Mouse (Mus musculus) forebrain, embryonic 10.5 days (tissue): ENCODE measurements at regions not wholly inside any gene's neighbourhood (a gene's known extent, or its start where the extent isn't known, plus 50 kb on each side); places are given as distances from the start of the nearest gene placed in this dataset.

Experiments used
- DNase-seq: peaks from one replicate; pipeline ENCODE4 v3.0.0-alpha.2; 2017; ENCODE audit warnings: low spot score; ENCODE audit errors: extremely low spot score
- H3K27ac ChIP-seq: fragments of 300-500 bp; sonication (generic); 2 replicates; pipeline ENCODE4 v1.5.1; 2016; ENCODE audit warnings: mild to moderate bottlenecking
- H3K27me3 ChIP-seq: fragments of 300-500 bp; sonication (generic); 2 replicates; pipeline ENCODE4 v1.6.1; 2016; ENCODE audit warnings: mild to moderate bottlenecking; ENCODE audit not compliant: poor library complexity, severe bottlenecking
- H3K36me3 ChIP-seq: fragments of 300-500 bp; sonication (generic); replicated peaks from 2 replicates; pipeline ENCODE4 v1.6.1; 2016; ENCODE audit warnings: mild to moderate bottlenecking, moderate library complexity
- H3K4me1 ChIP-seq: fragments of 300-500 bp; sonication (generic); 2 replicates; pipeline ENCODE4 v1.6.1; 2016
- H3K4me3 ChIP-seq: fragments of 300-500 bp; sonication (generic); 2 replicates; pipeline ENCODE4 v1.5.1; 2016; ENCODE audit warnings: mild to moderate bottlenecking, moderate library complexity
- H3K9me3 ChIP-seq: fragments of 300-500 bp; sonication (generic); 2 replicates; pipeline ENCODE4 v1.6.1; 2016; ENCODE audit warnings: mild to moderate bottlenecking, moderate library complexity
- WGBS: fragments of 180-500 bp; shearing (Covaris S2); methylation state at CpG from one replicate; pipeline ENCODE4 v1.1.7; 2016; 5-methylcytosine and 5-hydroxymethylcytosine counted together

- no peaks in the 10 kb centered on the region for H3K36me3 ChIP-seq
- H3K27ac ChIP-seq, result no peak overlapping the region
- no peaks in the 10 kb centered on the region for H3K4me1 ChIP-seq
- no peaks in the 10 kb centered on the region for H3K27me3 ChIP-seq
- H3K4me3 ChIP-seq, result no peak overlapping the region
- no peaks in the 10 kb centered on the region for H3K9me3 ChIP-seq
- no peak for DNase-seq
Observed at GRCm38 (mm10) chr14:100570026-100570425, 285.5 kb upstream of the Klf12 start.

GRCm38 (mm10) chr14:100561884-100562283 is 277.4 kb upstream of the Klf12 start:
- Histone ChIP-seq H3K27me3 (no peaks in the 10 kb centered on the region), H3K9me3 (no peaks in the 10 kb centered on the region), H3K27ac (no peak overlapping the region), H3K4me1 (peaks cover 8% of the 10 kb centered on the region), H3K36me3 (no peaks in the 10 kb centered on the region), H3K4me3 (no peak overlapping the region)
- 80% methylated on average over 3 of the region's 3 CpGs for WGBS
- DNase-seq, result no peak

- Histone ChIP-seq H3K36me3 (no peaks in the 10 kb centered on the region), H3K9me3 (no peaks in the 10 kb centered on the region), H3K4me1 (peaks cover 8% of the 10 kb centered on the region), H3K4me3 (no peak overlapping the region), H3K27me3 (no peaks in the 10 kb centered on the region), H3K27ac (no peak overlapping the region)
- 30% methylated on average over 4 of the region's 4 CpGs for WGBS
- DNase-seq, result no peak
Observed at GRCm38 (mm10) chr14:100558378-100558777, 273.9 kb upstream of the Klf12 start.

GRCm38 (mm10) chr14:100552466-100552865 is 268.0 kb upstream of the Klf12 start:
- Histone ChIP-seq H3K4me1 (no peaks in the 10 kb centered on the region), H3K27ac (no peak overlapping the region), H3K9me3 (no peaks in the 10 kb centered on the region), H3K36me3 (no peaks in the 10 kb centered on the region), H3K4me3 (no peak overlapping the region), H3K27me3 (no peaks in the 10 kb centered on the region)
- no peak for DNase-seq
- 86% methylated on average over 2 of the region's 2 CpGs for whole genome bisulfite sequencing

GRCm38 (mm10) chr14:100550266-100550665 is 265.8 kb upstream of the Klf12 start:
- 91% methylated on average over 3 of the region's 3 CpGs for WGBS
- DNase-seq, result no peak
- no peak overlapping the region for H3K4me3 ChIP-seq
- H3K4me1 ChIP-seq, result no peaks in the 10 kb centered on the region
- no peaks in the 10 kb centered on the region for H3K27me3 ChIP-seq
- no peaks in the 10 kb centered on the region for H3K9me3 ChIP-seq
- no peaks in the 10 kb centered on the region for H3K36me3 ChIP-seq
- H3K27ac ChIP-seq, result no peak overlapping the region

GRCm38 (mm10) chr14:100530217-100530616 is 245.7 kb upstream of the Klf12 start:
- no peaks in the 10 kb centered on the region for H3K36me3 ChIP-seq
- H3K9me3 ChIP-seq, result no peaks in the 10 kb centered on the region
- H3K27me3 ChIP-seq, result no peaks in the 10 kb centered on the region
- no peak for DNase-seq
- no peak overlapping the region for H3K4me3 ChIP-seq
- 92% methylated on average over 2 of the region's 2 CpGs for WGBS
- no peak overlapping the region for H3K27ac ChIP-seq
- H3K4me1 ChIP-seq, result no peaks in the 10 kb centered on the region

GRCm38 (mm10) chr14:100529758-100530157 is 245.3 kb upstream of the Klf12 start:
- Histone ChIP-seq H3K4me1 (no peaks in the 10 kb centered on the region), H3K27ac (no peak overlapping the region), H3K36me3 (no peaks in the 10 kb centered on the region), H3K4me3 (no peak overlapping the region), H3K9me3 (no peaks in the 10 kb centered on the region), H3K27me3 (no peaks in the 10 kb centered on the region)
- WGBS, result 93% methylated on average over 1 of the region's 1 CpGs
- no peak for DNase-seq

- no peak overlapping the region for H3K27ac ChIP-seq
- peaks cover 5% of the 10 kb centered on the region for H3K4me1 ChIP-seq
- no peaks in the 10 kb centered on the region for H3K36me3 ChIP-seq
- DNase-seq, result peak; percentile 29
- 47% methylated on average over 2 of the region's 2 CpGs for WGBS
- H3K27me3 ChIP-seq, result no peaks in the 10 kb centered on the region
- no peak overlapping the region for H3K4me3 ChIP-seq
- H3K9me3 ChIP-seq, result no peaks in the 10 kb centered on the region; the same call in 1 of the 2 replicates
Observed at GRCm38 (mm10) chr14:100509396-100509795, 224.9 kb upstream of the Klf12 start.

GRCm38 (mm10) chr14:100508087-100508486 is 223.6 kb upstream of the Klf12 start:
- Histone ChIP-seq H3K9me3 (no peaks in the 10 kb centered on the region; the same call in 1 of the 2 replicates), H3K4me1 (peaks cover 5% of the 10 kb centered on the region), H3K36me3 (no peaks in the 10 kb centered on the region), H3K4me3 (no peak overlapping the region), H3K27ac (no peak overlapping the region), H3K27me3 (no peaks in the 10 kb centered on the region)
- DNase-seq, result no peak
- WGBS, result 93% methylated on average over 3 of the region's 3 CpGs

GRCm38 (mm10) chr14:100507616-100508015 is 223.1 kb upstream of the Klf12 start:
- H3K9me3 ChIP-seq, result no peaks in the 10 kb centered on the region; the same call in 1 of the 2 replicates
- H3K4me1 ChIP-seq, result peaks cover 5% of the 10 kb centered on the region
- no peaks in the 10 kb centered on the region for H3K36me3 ChIP-seq
- no peak overlapping the region for H3K27ac ChIP-seq
- no peak for DNase-seq
- H3K27me3 ChIP-seq, result no peaks in the 10 kb centered on the region
- H3K4me3 ChIP-seq, result no peak overlapping the region

GRCm38 (mm10) chr14:100488837-100489236 is 204.4 kb upstream of the Klf12 start:
- H3K27me3 ChIP-seq, result no peaks in the 10 kb centered on the region
- H3K4me1 ChIP-seq, result no peaks in the 10 kb centered on the region
- no peaks in the 10 kb centered on the region for H3K36me3 ChIP-seq
- no peak for DNase-seq
- H3K4me3 ChIP-seq, result no peak overlapping the region
- H3K9me3 ChIP-seq, result no peaks in the 10 kb centered on the region
- 93% methylated on average over 7 of the region's 7 CpGs for WGBS
- no peak overlapping the region for H3K27ac ChIP-seq

GRCm38 (mm10) chr14:100485489-100485888 is 201.0 kb upstream of the Klf12 start:
- WGBS, result 80% methylated on average over 3 of the region's 3 CpGs
- Histone ChIP-seq H3K36me3 (no peaks in the 10 kb centered on the region), H3K9me3 (no peaks in the 10 kb centered on the region), H3K4me1 (peaks cover under 1% of the 10 kb centered on the region; the same call in 1 of the 2 replicates), H3K27ac (no peak overlapping the region), H3K4me3 (no peak overlapping the region), H3K27me3 (no peaks in the 10 kb centered on the region)
- no peak for DNase-seq

GRCm38 (mm10) chr14:100484101-100484500 is 199.6 kb upstream of the Klf12 start:
- Histone ChIP-seq H3K27me3 (no peaks in the 10 kb centered on the region), H3K27ac (no peak overlapping the region), H3K9me3 (no peaks in the 10 kb centered on the region), H3K36me3 (no peaks in the 10 kb centered on the region), H3K4me1 (peaks cover 5% of the 10 kb centered on the region; the same call in 1 of the 2 replicates), H3K4me3 (no peak overlapping the region)
- 78% methylated on average over 5 of the region's 5 CpGs for WGBS
- no peak for DNase-seq
